Mouse (Mus musculus) lung, postnatal 4 days (tissue): ENCODE results near the gene Papss1.

Experiments used
- DNase-seq, 2 experiments: peaks; one replicate each; pipeline ENCODE4 v3.0.0; 2021

The Papss1 gene

GRCm38 (mm10) chr3:131586818-131587217, 22.2 kb downstream of the Papss1 start:
- DNase-seq, result no peak

GRCm38 (mm10) chr3:131587959-131588358, 23.4 kb downstream of the Papss1 start:
- DNase-seq, result no peak

- no peak for DNase-seq
Measured at GRCm38 (mm10) chr3:131593143-131593798, 28.7 kb downstream of the Papss1 start.

DNA sequence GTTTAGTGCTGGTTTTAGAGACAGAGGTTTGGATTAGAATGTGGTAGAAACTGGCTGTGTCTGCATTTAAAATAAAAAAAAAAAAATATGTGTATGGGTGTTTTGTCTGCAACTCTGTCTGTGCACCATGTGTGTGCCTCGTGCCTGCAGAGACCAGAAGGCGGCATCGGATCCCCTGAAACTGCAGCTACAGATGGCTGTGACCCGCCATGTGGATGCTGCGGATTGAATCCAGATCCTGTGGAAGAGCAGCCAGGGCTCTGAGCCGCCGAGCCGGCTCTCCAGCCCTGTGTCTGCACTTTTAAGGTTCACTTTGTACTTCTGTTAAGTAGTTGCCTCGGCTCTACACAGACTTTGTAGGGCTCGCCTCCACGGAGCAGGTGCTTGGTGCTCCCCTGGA, 29.8 kb downstream of the Papss1 start:
- no peak for DNase-seq

DNA sequence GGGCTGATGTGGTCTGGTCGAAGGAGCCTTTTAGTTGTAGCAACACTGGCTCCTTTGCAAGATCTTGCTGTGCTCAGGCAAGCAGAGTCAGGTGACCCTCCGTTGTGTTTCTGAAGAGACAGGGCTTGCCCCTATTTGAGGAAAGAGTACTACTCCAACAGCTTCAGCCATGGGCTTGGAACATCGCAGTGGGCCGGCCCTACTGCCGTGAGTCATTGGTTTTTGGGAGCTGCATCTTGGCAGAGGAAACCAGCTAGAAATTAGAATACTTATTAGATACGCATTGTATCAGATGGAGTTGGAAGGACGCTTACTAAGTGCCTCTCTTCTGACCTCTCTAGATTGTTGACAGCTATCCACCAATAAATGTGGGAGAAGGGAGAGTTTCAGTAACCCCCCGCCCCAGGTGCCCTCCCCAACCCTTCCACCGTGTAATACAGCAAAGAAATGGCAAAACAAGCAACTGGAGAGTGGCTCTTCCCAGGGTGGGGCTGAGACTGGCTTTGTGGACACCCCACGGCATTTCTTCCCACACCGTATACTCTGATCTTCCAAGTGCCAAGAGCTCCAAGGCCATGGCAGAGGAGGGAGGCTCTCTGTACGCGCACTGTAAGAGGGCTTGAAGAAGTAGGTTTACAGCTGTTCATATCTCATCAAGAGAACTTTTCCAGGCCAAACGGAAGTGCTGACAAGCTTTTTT, 31.1 kb downstream of the Papss1 start:
- DNase-seq, result no peak

DNA sequence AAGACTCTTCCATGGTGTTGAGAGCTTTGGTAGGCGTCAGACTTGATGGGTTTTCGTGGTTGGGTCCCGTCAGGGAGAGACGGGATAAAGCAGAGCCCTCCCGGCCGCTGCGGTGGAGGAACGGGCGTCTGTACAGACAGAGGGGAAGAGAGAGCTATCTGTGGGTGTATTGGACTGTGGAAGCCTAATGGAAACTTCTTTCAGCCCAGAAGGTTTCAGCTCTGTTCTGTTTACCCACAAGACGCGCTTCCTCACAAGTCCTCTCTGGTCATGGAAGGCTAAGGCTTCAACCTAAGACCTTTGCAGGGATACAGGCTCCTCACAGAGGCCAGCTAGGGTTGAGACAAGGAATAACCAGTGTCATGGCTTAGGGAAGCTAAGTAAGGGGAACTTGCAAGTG, 36.2 kb downstream of the Papss1 start:
- DNase-seq, result no peak

GRCm38 (mm10) chr3:131601366-131601765, 36.8 kb downstream of the Papss1 start:
- DNase-seq, result no peak

DNA sequence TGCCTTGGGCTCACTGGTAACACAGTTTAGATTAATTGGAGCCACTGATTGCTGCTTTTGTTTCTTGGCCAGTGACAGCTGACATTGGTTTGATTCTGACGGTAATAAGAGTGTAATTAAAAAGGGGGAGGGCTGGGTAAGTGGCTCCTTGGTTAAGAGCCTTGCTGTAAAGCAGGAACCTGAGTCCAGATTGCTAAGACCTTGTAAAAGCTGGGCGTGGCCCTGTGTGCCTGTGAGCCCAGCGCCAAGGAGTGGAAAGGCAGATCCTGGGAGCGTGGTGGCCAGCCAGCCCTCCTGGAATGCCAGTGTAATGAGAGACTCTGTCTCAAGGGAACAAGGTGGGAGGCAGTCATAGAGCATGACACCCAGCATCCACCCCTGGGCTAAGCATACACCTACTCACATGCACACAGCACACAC, 38.4 kb downstream of the Papss1 start:
- no peak for DNase-seq

GRCm38 (mm10) chr3:131608112-131608511, 43.5 kb downstream of the Papss1 start:
- no peak for DNase-seq

- no peak for DNase-seq
Measured at GRCm38 (mm10) chr3:131609651-131610050, 45.1 kb downstream of the Papss1 start.

DNA sequence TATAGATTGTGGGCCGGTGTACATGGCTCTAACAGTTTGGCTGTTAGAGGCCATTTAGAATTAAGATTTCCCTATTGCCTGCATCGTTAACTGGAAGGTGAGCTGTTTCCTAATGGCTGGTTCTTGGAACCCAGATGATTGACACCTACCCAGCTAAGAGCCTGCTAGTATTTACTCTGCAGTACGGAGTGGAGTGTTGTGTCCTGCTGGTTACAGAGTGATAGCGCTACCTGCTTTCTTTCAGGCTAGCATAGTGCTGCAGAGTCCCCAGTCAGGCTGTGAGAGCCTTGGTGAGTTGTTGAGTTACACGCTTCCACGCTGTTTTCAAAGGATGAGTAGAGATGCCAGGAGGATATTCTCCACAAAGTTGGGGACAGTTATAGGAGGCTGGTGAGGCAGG, 46.0 kb downstream of the Papss1 start:
- DNase-seq, result no peak

GRCm38 (mm10) chr3:131612847-131613246, 48.3 kb downstream of the Papss1 start:
- DNase-seq, result no peak

DNA sequence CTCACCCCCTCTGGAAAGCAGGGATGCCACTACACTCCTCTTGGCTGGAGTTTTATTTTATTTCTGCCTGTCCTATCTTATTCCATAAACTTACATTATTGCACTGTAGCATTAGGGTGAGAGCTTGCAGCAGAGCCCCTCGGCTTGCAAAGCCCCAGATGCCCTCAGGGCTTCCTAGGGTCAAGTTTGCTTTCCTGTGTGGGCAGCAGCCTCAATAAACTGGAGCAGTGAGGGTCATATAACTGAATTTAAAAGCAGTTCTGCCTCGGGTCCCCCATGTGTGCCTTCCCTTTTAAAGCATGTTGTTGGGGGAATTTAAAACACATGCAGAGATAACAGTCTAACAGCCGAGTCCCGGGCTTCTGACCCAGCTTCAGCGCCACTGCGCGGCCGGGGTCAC, 49.5 kb downstream of the Papss1 start:
- no peak for DNase-seq

DNA sequence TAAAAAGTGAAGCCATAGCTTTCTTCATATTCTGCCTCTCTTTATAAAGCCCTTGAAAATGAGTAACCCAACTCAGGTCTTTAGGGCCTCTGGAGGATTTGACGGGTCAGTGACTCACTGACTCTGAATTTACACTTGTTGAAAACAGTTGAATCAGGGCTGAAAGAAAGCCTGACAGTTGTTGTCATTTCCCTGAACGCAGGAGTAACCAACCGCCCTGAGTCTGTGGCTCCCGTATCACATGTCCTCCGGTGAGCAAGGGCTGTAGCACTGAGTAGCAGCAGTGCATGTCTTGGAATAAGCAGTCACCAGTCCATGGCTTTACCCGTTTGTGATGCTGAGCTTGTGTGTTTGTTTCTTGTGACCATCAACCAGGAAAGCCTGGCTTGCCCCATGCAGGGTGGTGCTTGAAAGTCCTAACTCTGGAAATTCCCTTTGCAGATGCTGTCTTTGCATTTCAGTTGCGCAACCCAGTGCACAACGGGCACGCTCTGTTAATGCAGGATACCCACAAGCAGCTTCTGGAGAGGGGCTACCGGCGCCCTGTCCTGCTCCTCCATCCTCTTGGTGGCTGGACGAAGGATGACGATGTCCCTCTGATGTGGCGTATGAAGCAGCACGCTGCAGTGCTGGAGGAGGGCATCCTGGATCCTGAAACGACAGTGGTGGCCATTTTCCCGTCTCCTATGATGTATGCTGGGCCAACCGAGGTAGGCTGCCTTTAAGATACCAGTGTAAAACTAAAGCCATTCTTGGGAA, 54.2 kb downstream of the Papss1 start:
- DNase-seq, result no peak

GRCm38 (mm10) chr3:131623208-131623607, 58.6 kb downstream of the Papss1 start:
- DNase-seq, result no peak

DNA sequence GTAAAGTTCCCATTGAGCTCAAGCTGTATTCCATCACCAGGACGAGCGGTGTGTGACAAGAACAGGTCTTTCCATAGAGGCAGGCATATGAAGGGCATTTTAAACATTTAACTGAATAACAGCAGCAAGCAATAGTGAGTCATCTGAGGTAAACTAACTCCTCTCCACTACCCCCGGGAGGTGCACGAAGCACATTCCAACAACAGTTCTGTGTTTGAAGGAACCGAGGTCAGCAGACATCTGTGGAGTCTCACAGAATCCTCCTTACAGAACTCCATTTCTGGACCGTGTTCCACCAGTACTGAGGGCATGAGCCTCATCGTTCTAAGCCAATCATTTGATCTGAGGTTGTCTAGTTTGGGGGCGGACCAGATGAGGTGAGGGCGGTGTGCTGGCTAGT, 59.5 kb downstream of the Papss1 start:
- DNase-seq, result no peak

GRCm38 (mm10) chr3:131627476-131627875, 62.9 kb downstream of the Papss1 start:
- no peak for DNase-seq

DNA sequence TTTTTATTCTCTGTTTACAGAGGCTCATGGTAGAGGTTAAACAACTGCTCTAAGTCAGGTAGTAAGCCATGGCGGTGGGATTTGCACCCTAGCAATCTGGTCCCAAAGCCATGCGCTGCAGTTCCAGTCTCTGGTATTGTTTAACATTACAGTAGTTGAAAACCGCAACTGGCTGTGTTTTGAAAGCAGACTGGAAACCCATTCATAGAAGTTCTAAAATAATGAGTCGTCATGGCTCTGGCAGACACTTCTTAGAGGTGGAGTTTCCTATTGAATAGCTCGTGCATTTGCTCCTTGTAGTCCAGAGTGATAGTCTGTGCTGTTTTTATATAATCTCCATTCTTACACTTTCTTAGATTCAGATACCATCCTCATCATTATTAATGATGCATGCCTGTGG, 63.7 kb downstream of the Papss1 start:
- DNase-seq, result no peak

- DNase-seq, result no peak
Measured at GRCm38 (mm10) chr3:131628931-131629330, 64.4 kb downstream of the Papss1 start.

- no peak for DNase-seq
Measured at GRCm38 (mm10) chr3:131630407-131631317, 66.1 kb downstream of the Papss1 start.

DNA sequence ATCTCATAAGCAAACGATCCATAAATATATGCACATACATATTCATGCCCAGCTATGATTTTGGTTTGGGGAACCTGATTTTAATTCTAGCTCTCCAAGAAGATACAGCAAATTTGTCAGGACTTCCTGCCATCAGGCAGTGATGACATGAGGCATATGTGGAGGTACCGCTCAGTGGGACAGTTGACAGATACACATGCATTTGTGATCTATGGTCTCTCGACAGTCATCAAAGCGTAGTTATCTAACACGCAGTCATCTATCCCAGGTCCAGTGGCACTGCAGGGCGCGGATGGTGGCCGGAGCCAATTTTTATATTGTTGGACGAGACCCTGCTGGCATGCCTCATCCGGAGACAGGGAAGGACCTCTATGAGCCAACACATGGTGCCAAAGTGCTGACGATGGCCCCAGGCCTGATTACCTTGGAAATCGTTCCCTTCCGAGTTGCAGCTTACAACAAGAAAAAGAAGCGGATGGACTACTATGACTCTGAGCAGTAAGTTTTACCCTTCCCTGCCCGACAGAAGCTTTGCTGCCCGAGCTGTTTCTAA, 66.8 kb downstream of the Papss1 start:
- no peak for DNase-seq

GRCm38 (mm10) chr3:131634091-131634490, 69.5 kb downstream of the Papss1 start:
- DNase-seq, result no peak

DNA sequence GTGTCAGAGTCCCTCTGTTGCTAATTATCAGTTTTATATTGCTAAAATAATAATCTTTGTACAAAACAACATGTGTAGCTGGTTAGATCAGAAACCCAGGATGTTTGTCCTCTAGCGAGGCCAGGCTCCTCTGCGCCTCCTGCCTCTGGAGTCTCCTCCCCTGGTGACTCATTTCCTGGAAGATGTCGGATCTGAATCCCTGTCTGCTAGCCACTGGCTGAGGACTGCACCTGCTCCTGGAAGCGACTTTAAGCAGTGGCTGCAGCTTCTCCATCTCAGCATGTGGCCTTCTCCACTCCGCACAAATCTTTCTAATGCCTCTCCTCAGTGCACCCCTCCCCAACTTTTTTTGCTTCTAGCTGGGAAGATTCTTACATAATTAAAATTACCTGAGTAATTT, 71.6 kb downstream of the Papss1 start:
- DNase-seq, result no peak
